Mouse (Mus musculus) CD4-positive, CD25-positive, alpha-beta regulatory T cell, adult 4 months (primary cell): ENCODE data around the gene Arpc2. TPM values are rescaled to one million over a fixed set of nuclear protein-coding genes. Genes with fewer than 3 reads are reported as not detected.

Source experiments
- ATAC-seq: one replicate; pipeline ENCODE4 v1.8.0; 2017
- polyA plus RNA-seq, 2 experiments: library from polyadenylated mRNA; unstranded; fragments of 100-300 nt; shearing (Covaris generic); gene quantifications; one replicate each; pipeline ENCODE4 v1.2.1; 2017

Gene Arpc2
- polyA plus RNA-seq, 2 experiments from 2014 or later: 614 to 635 TPM

DNA sequence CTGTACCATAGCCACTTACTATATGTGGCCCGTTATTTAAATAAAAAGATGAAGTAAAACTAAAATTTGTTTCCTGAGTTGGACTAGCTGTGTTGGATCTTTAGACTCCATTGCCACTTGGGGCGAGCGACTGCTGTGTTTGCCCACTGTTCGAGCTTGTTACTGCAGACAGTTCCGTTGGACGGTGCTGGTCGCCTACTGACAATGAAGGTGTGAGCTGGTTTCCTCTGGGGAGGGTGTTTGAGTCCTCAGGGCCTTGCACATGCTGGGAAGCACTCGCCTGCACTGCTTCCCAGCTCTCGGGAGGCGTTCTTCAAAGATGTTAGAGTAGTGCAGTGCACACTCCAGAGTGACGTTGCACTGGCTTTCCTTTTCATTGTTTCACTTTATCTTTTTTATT lies 3.7 kb downstream of the Arpc2 start:
- no peak for ATAC-seq

DNA sequence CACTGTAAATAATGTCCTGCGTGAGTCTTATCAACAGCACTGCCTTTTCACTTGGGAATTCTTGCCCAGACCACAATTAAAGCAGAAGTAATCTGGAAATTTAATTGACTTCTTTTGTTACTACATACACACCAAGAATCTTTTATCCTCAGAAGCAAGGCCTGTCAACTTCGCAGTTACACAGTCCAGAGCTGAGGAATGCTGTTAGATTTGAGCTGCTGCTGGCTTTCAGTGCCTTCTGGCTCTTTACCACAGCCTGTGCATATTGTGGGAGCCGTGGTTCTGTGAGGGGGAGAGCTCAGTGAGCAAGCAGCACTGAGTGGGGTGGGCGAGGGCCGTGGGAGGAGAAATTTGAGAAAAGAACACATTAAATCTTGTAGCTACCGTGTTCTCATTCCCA lies 4.4 kb downstream of the Arpc2 start:
- ATAC-seq: no peak

DNA sequence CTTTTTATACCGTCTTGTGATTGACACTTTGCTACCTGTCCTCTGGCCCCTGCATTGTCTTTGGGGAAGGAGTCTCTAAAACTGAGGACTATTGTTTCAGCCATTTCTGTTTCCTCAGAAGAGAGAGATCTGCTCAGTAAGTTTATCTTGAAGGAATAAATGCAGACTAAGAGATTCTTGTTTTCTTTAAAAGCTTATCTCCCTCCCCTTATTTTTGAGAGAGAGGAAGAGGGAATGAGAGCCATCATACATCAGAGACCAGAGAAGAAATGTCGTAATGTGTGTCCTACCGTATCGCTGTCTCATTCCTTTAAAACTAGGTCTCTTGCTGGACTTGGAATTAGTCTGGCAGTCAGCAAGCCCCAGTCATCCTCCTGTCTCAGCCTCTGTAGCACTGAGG lies 4.9 kb downstream of the Arpc2 start:
- ATAC-seq: no peak

DNA sequence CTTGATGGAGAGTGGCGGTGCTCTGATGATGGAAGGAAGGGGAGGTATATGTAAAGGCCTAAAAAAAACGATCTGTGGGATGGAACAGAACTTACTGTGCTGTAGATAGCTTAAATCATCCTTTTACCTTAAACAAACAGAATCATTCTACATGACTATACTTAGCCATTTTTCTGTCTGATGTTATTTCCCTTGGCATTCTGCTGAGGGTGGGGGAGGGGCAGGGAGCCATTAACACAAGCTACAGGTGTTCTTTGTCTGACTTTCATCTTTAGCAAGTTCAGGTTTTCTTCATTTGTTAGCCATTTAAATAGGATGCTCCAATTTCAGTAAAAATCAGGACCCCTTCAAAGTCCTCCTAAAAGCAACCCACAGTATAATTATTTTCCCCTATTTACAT lies 9.6 kb downstream of the Arpc2 start:
- no peak for ATAC-seq

DNA sequence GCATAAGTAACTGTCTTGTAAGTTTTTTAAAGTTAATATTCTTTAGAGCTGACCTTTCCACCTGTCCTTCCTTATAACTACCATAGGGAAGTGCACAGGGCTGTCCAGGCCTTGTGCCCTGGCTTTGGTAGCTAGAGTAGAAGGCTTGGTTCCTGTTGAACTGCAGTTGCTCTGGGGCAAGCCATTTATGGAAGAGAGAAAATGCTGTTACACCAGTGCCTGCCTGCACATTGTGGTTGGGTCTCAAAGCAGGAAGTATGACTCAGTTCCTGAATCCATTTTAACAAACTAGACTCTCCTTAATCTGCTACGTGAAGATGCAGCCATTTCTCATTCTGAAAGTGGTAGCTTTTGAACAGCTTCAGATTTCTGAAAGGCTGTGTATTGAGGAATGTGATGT lies 12.9 kb downstream of the Arpc2 start:
- ATAC-seq: peak; percentile 99

DNA sequence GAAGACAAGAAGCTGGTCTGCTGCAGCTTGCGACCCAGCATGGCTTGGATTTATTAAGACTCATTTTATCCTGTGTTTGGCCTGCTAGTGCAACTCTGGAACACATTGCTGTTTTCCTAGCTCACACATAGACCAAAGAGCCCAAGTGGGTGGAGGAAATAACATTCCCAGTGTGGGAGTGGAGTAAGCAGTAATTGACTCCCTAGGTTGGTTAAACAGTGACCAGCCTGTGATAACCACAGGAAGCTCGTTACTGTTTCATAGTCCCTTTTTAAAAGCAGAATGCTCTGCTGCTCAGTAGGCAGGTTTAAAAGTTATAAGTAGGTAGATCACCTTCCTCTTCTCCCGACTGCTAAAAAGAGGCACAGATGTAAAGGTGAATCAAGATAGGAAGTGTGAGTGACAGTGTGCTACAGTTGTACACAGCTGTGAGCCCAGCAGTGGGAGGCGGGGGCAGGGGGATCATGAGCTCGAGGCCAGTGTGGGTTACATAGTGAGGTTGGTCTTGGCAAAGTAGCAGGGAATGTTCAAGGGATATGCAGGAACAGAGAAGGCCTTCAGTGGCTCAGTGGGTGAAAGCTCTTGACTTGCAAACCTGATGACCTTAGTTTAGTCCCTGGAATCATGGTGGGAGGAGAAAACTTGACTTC lies 13.6 kb downstream of the Arpc2 start:
- no peak for ATAC-seq

DNA sequence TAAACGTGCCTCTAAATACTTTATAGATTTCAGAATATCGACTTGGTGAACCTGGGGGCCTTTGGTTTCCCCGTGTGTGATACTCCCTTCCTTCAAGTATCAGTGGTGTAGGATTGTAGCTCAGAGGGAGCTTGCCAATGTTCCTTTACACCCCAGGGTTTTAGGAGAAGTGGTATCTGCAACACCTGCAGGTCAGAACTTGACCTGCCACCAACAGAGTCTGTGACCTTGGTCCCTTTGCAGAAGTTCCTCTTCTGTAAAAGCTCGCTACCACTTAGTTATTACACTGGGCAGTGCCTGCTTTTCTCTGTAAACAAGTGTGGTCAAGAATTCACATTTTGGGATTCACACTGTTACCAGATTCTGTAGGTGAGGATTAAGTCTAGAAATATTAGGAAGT lies 14.2 kb downstream of the Arpc2 start:
- ATAC-seq: no peak

DNA sequence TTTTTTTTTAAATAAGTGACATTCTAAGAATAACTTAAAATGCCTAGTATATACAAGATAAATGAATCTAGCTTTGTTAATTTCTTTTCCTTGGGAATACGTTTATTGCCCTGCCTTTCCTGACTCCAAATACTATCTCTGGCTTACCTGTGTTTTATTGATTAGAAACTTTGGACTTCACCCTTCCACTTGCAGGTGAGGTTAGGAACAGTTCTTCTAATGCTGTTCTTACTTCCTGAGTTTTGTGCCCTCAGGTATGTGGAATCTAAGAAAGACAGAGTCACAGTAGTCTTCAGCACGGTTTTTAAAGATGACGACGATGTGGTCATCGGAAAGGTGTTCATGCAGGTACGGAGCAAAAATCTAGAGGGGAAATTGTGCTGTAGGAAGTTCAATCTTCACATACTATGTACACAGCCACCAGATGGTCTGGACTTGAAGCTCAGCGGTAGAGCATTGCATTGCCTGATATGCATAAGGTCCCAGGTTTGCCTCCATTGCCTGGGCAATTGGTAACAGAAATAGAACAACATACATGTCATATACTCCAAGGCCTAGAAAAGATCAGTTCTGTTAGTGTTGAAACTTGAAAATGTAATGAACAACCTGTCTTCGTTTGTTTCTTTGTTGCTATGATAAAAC lies 19.9 kb downstream of the Arpc2 start:
- ATAC-seq: no peak

DNA sequence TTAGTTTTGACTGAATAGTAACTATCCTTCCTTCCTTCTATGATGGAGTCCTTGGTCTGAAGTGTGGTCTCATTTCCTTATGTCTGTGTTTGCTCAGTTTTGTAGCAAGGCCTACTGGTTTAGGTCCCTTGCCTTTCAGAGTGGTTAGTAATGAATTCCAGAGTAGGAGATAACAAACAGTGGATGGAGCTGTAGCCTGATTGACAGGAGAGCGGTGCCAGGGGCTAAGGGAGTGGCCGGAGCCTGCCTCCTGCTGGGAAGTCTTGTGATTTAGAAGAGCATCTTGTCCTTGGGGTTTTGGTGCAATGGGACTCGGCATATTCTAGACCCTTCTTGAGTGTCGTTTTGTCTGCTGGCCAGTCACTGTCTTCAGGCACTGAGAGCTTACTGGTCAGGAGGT lies 20.9 kb downstream of the Arpc2 start:
- ATAC-seq: no peak

DNA sequence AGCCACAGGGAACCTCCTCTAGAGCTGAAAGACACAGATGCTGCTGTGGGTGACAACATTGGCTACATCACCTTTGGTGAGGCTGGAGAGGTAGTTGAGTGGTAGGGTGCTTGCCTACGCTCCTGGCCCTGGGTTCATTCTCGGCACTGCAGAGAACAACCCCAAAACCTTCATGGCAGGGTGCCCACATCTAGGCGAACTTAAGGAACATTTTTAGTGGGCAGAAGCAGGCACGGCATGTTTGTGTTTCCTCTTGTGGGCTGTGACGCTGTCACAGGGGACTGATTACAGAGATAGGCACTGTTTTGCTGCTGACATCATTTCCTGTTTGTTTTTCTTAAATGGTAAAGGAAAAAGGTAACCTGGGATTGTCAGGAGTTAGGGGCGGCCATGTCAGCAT lies 26.6 kb downstream of the Arpc2 start:
- peak; percentile 82 for ATAC-seq

DNA sequence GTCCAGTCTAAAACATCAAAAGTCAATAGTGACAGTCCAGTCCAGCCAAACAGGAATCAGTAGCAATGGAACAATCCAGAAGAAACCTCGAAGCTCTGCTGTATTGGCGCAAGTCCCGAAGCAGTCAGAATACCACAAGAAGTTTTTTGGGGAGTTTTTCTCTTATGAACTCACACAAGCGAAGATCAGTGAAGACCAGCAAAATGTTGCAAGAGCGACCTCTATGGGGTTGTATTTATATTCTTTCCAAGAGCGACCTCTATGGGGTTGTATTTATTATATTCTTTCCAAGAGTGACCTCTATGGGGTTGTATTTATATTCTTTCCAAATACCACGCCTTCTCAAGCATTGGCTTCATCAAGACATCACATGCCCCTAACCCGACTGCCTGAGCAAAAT lies 32.9 kb downstream of the Arpc2 start:
- ATAC-seq: peak; percentile 58

DNA sequence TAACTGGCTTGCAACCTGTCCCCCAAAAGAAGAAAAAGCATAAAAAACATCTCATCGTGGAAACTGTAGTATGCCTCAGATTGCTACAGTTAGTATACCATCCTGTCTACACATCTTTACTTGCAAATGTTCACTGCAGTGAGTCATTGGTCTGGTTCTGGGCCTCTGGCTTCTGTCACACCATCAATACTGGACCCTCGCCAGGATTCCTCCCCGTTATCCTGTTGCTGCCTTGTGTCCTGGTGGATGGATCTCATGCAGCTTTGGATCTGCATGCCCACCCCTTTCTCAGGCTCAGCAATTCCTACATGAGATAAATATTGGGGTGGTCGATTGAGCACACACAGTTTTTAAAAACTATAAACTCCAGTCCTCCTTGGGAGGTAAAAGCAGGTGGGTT lies 35.8 kb downstream of the Arpc2 start:
- no peak for ATAC-seq

DNA sequence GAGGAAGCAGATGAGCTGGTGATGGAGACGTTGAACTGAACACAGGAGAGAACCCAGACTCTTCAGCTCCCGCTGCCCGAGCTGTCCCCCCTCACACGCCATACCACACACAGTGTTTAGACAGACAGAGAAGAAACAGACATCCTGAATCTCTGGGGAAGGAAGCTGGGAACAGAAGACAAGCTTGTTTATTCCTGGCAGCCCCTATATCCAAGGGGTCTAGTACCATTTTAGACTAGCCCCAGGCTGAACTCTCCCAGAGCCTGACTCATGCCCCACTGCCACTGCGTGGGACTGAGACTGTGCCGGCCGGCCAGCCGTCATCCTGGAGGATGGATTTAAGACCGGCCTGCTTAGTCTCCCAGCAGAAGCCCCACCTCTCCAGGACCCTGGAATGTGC lies 39.1 kb downstream of the Arpc2 start:
- no peak for ATAC-seq

DNA sequence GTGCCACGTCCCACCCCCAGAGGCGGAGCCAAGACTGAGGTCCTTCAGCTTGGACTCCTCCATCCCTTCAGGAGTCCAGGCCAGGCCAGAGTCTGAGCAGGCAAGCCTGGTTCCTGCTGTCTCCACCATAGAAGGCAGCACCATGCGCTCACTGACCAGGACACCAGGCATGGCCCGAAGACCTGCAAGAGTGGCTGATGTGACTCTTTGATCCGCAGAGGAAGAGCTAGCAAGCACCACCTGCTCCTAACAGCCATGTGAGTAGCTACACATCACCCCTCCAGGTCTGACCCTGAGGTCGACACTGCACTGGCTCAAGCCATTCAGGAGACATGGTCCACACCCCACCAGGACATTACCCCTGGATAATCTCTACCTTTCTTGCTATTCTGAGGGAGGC lies 41.2 kb downstream of the Arpc2 start:
- no peak for ATAC-seq

DNA sequence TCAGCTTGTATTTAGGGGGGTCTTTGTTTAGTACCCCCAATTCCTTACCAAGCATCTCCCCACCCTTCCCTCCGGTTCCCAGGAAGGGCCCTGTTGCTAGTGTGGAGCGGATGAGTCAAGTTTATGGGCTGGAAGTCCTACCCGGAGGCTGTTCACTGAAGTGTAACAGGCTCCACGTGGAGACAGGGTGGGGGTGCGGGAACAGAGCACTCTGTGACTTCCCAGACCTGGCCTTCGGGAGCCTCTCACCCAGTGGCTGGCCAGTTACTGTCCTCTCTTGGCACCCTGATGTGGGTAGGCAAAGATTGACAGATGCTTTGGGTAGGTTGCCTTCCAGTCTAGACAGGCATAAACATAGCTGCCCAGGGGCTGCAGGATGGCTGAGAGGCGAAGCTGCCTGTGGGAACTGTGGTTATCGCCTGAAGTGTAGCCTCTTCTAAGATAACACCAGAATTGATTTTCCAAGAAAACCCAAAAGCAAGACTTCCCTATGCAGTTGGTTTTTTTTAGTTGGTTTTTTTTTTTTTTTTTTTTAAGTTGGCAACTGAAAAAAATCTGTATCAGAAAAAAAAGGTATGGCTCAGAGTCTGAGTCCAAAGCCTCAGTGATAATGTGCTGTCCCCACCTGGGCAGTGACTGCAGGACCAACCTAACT lies 42.1 kb downstream of the Arpc2 start:
- ATAC-seq: no peak

DNA sequence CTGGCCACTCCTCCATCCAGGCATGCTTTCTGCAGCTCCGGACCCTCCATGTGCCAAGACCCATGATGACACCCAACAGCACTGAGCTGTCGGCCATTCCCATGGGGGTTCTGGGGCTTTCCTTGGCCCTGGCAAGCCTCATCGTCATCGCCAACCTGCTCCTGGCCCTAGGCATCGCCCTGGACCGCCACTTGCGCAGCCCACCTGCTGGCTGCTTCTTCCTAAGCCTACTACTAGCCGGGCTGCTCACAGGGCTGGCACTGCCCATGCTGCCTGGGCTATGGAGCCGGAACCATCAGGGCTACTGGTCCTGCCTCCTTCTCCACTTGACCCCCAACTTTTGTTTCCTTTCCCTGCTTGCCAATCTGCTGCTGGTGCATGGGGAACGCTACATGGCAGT lies 42.7 kb downstream of the Arpc2 start, which contains the start of gene Gpbar1:
Gene Gpbar1, plus strand, starts transcription at position 13 of the 400 bp plus-strand sequence.
- ATAC-seq: no peak

DNA sequence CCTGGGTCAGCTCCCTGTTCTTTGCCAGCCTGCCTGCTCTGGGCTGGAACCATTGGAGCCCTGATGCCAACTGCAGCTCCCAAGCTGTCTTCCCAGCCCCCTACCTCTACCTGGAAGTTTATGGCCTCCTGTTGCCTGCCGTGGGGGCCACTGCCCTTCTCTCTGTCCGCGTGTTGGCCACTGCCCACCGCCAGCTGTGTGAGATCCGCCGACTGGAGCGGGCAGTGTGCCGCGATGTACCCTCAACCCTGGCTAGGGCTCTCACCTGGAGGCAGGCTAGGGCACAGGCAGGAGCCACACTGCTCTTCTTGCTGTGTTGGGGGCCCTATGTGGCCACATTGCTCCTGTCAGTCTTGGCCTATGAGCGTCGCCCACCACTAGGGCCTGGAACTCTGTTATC lies 43.1 kb downstream of the Arpc2 start:
- no peak for ATAC-seq

DNA sequence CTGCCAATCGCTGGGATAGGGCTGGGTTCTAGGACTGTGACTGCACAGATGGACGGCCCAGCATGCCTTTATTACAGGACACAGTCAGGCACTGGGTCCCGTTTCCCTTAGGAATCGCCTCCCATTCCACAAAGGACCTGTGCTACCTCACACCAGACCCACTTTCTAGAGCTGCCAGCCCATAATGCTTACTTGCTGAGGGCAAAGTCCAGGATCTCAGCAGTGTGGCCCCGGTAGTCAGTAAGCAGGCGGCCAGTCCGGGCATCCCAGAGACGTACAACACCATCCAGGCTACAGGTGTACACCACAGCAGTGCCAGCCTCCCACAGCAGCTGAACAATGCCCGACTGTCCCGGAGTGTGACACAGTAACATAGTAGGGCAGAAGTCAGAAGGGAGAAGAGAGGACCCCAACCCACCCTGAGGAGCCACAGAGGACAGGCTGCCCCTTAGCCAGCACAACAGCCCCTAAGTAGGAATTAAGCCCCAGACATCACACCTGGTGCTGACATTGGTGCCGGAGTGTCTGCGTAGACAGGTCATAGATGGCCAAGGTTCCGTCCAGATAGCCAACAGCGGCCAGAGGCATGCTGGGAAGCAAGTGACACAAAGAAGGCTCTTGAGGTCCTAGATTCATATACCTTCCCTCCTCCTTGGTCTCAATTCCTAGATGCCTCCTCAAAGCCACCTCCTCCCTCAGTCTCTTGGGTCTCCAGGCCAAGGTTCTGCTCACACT lies 44.9 kb downstream of the Arpc2 start:
- no peak for ATAC-seq

DNA sequence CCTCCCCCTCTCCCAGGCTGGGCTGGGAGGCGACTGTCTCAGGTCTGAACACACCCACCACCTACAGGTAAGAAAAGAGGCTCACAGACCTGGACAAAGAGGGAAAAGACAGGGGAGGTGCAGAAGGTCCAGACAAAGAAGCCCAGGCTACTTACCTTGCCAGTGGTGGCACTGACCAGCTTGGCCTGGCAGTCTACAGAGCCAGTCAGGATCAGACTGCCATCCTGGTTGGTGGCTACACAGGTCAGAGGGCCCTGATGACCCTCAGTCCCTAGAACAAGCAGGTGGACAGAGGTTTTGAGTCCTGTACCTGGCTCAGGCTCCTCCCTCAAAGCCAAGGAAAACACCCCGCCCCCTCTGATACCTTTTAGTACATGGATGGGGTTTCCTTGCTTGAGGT lies 45.5 kb downstream of the Arpc2 start:
- ATAC-seq: no peak

DNA sequence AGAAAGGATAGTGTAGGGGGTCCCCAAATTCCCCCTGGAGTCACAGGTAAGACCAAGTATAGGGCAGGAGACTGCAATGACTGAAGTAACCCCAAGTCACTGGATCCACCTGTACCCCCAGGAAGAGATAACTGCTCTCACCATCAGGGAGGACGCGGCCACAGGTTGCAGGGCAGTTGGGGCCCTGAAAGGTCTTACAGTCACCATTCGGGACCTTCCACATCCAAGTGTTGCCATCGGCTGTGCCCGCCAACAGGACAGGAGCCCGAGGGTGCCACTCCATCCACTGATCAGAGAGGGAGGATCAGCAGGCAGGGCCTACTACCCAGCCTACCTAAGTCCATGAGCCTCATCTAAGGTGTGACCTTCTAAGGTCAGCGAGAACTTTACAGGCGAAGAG lies 46.0 kb downstream of the Arpc2 start:
- ATAC-seq: no peak

DNA sequence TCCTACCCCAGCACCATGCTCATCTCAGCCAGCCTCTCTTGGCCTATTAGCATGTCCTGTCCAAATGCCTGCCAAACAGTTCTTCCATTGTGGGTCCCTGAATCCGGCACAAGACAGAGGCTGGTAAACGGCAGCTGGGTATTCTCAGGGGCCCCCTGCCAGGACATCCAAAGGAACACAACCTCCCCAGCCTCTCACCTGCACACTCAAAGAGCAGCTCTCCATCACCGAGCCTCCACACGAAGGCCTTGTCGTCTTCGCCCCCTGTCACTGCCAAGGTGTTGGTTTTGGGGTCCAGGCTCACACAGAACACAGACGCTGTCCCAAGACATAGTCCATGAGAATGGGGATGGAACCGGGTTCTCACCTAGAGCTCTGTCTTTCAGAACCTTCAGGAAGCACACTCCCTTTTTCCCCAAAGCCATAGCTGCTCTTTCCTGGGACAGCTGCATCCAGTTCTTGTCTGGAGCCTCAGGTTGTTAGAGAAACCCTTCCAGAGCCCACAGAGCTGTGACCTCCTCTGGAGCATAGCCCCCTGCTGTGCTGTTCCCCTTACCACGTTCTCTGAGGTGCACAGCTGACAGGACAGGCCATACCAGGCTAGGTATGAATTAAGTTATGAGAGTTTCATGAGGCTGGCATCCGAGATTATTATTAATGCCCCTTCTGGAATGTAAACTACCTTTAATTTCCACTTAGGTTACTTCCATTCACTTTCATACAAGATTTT lies 47.2 kb downstream of the Arpc2 start:
- ATAC-seq: no peak

DNA sequence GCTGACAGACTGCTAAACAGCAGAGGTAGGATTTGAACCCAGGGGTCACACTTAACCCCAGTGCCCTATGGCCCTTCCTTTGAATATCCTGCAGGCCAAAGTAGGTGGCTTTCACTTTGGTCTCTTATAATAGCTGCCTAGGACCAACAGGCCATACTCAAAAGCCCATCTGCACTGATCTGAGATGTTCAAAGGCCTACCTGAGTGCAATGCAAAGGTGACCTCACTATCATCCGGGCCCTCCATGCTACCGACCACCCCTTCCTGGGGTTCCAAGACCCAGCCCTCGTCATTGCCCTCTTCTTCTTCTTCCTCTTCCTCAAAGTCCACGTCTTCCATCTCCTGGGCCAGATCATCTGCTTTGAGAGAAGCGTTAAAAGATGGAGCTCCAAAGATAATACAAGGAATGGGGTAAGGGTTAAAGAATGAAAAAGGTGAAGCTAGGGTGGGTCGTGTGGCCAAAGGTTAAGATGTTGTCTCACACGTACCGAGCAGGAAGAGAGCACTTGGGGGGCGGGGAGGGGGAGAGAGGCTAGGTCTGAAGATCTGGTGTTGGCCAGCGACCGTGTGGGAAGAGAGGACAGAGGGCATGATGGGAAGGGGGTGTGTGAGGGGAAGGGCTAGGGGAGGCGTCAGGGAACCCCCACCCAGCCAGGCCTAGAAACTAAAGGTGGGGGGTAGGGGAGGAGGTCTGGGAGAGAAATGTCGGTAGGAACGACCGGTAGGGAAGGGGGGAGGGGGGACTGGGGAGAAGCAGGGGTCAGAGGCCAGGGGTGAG lies 48.0 kb downstream of the Arpc2 start:
- no peak for ATAC-seq
